Mouse (Mus musculus) liver, postnatal 0 days (tissue): Measurements from ENCODE around the gene Pdzd2. TPM values are rescaled to one million over a fixed set of nuclear protein-coding genes. Genes with fewer than 3 reads are reported as not detected.

Source experiments
- ATAC-seq: fragments of 200-750 bp; cut with Nextera tagmentation; 2 replicates; pipeline ENCODE4 v1.8.0; 2017; ENCODE audit warnings: mild to moderate bottlenecking, moderate library complexity
- DNase-seq: peaks from one replicate; pipeline ENCODE4 v3.0.0-alpha.2; 2016
- H3K27ac ChIP-seq: fragments of 300-500 bp; sonication (generic); 2 replicates; pipeline ENCODE4 v1.5.1; 2014; ENCODE audit warnings: antibody characterized with exemption, moderate library complexity, mild to moderate bottlenecking, low read depth
- H3K27me3 ChIP-seq: fragments of 300-500 bp; sonication (generic); 2 replicates; pipeline ENCODE4 v1.6.1; 2014; ENCODE audit warnings: low read length, control low read depth, mixed read lengths; ENCODE audit not compliant: insufficient read depth
- H3K36me3 ChIP-seq: fragments of 300-500 bp; sonication (generic); replicated peaks from 2 replicates; pipeline ENCODE4 v1.6.1; 2014; ENCODE audit warnings: mild to moderate bottlenecking, control low read depth, low read length, moderate library complexity, mixed read lengths; ENCODE audit not compliant: insufficient read depth
- H3K4me1 ChIP-seq: fragments of 300-500 bp; sonication (generic); 2 replicates; pipeline ENCODE4 v1.6.1; 2014; ENCODE audit warnings: antibody characterized with exemption, mild to moderate bottlenecking, control low read depth; ENCODE audit not compliant: insufficient read depth
- H3K4me2 ChIP-seq: fragments of 300-500 bp; sonication (generic); 2 replicates; pipeline ENCODE4 v1.6.1; 2014; ENCODE audit warnings: low read depth, mild to moderate bottlenecking, low read length, moderate library complexity, mixed read lengths
- H3K4me3 ChIP-seq: fragments of 300-500 bp; sonication (generic); 2 replicates; pipeline ENCODE4 v1.5.1; 2014; ENCODE audit warnings: low read depth, low read length
- H3K9ac ChIP-seq: fragments of 300-500 bp; sonication (generic); replicated peaks from 2 replicates; pipeline ENCODE4 v1.6.1; 2014; ENCODE audit warnings: mild to moderate bottlenecking, moderate library complexity
- H3K9me3 ChIP-seq: fragments of 300-500 bp; sonication (generic); 2 replicates; pipeline ENCODE4 v1.6.1; 2016; ENCODE audit warnings: mild to moderate bottlenecking, control low read depth, low read length, mixed read lengths
- CTCF ChIP-seq: sonication (generic); IDR thresholded peaks from 2 replicates; pipeline ENCODE4 v1.5.1; 2016; ENCODE audit warnings: antibody characterized with exemption, low read depth
- EP300 ChIP-seq: IDR thresholded peaks from 2 replicates; pipeline ENCODE4 v1.6.1; 2016; ENCODE audit warnings: antibody characterized with exemption, low read depth, mild to moderate bottlenecking
- WGBS: fragments of 180-500 bp; shearing (Covaris S2); extraction: QIAGEN DNeasy Blood & Tissue Kit; methylation state at CpG from one replicate; pipeline ENCODE4 v1.1.7; 2014; ENCODE audit not compliant: insufficient replicate concordance; 5-methylcytosine and 5-hydroxymethylcytosine counted together
- polyA plus RNA-seq: library from polyadenylated mRNA; unstranded; fragments of >200 nt; fragmentation: Nextera tagmentation; extraction: Ambion mirVana; gene quantifications from 2 replicates; pipeline ENCODE4 v1.2.1, GENCODE M21; 2015

Gene Pdzd2
- polyA plus RNA-seq, 1 experiment from 2014 or later: 1.3 TPM

GRCm38 (mm10) chr15:12614944-12615878 is 124.5 kb downstream of the Pdzd2 start:
- Histone ChIP-seq H3K27me3 (no peaks in the 10 kb centered on the region), H3K36me3 (no peaks in the 10 kb centered on the region), H3K4me3 (no peak overlapping the region), H3K9ac (no peak overlapping the region), H3K9me3 (no peaks in the 10 kb centered on the region), H3K4me2 (0 out of 2 replicates have a peak overlapping the region, but pooled peaks have one; percentile 9), H3K27ac (peak overlapping the region; percentile 64), H3K4me1 (peaks cover 23% of the 10 kb centered on the region)
- ATAC-seq (peak; percentile 84), DNase-seq (peak; percentile 24)
- whole genome bisulfite sequencing: 50% methylated on average over 20 of the region's 20 CpGs
- TF ChIP-seq EP300 (no peak), CTCF (no peak)

GRCm38 (mm10) chr15:12614011-12614410 is 125.7 kb downstream of the Pdzd2 start:
- DNase-seq: no peak

GRCm38 (mm10) chr15:12612944-12613675 is 126.6 kb downstream of the Pdzd2 start:
- no peaks in the 10 kb centered on the region for H3K27me3 ChIP-seq
- WGBS: 57% methylated on average over 7 of the region's 7 CpGs
- TF ChIP-seq CTCF (no peak), EP300 (no peak)
- no peak overlapping the region for H3K9ac ChIP-seq
- H3K4me3 ChIP-seq: no peak overlapping the region
- ATAC-seq: no peak
- no peak for DNase-seq
- H3K27ac ChIP-seq: no peak overlapping the region
- no peaks in the 10 kb centered on the region for H3K9me3 ChIP-seq
- no peaks in the 10 kb centered on the region for H3K36me3 ChIP-seq
- no peak overlapping the region for H3K4me2 ChIP-seq
- H3K4me1 ChIP-seq: peaks cover 23% of the 10 kb centered on the region

More at GRCm38 (mm10) chr15:12614011-12614410, 125.7 kb downstream of the Pdzd2 start:
- no peak overlapping the region for H3K4me3 ChIP-seq
- H3K9ac ChIP-seq: no peak overlapping the region
- H3K9me3 ChIP-seq: no peaks in the 10 kb centered on the region
- H3K4me1 ChIP-seq: peaks cover 23% of the 10 kb centered on the region
- WGBS: 65% methylated on average over 9 of the region's 9 CpGs
- ATAC-seq: no peak
- H3K27ac ChIP-seq: no peak overlapping the region
- no peak overlapping the region for H3K4me2 ChIP-seq
- TF ChIP-seq CTCF (no peak), EP300 (no peak)
- H3K36me3 ChIP-seq: no peaks in the 10 kb centered on the region
- H3K27me3 ChIP-seq: no peaks in the 10 kb centered on the region

DNA sequence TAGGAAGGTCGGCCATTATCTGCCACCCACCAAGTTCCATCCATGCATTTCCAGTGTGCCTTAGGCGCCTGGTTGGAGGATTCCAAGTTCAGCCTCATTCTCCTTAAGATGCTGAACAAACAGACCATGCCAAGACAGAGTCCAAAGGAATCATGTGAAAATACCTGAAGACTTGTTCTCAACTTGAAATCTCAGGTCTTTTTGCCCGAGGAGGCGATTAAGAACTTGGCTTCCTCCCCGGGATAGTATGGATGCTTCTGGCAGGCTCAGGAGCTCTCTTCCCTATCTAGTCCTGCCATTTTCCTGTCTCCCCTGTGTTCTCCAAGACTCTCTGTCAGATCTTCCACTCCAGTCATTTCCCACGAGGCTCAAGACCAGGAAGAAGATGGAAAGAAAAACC is 131.6 kb downstream of the Pdzd2 start:
- H3K9me3 ChIP-seq: no peaks in the 10 kb centered on the region
- H3K4me3 ChIP-seq: no peak overlapping the region
- no peak overlapping the region for H3K9ac ChIP-seq
- WGBS: 63% methylated on average over 6 of the region's 6 CpGs
- ATAC-seq (no peak), DNase-seq (no peak)
- no peaks in the 10 kb centered on the region for H3K36me3 ChIP-seq
- no peak overlapping the region for H3K27ac ChIP-seq
- no peak overlapping the region for H3K4me2 ChIP-seq
- TF ChIP-seq CTCF: no peak
- no peak for TF ChIP-seq EP300
- no peaks in the 10 kb centered on the region for H3K27me3 ChIP-seq
- peaks cover 2% of the 10 kb centered on the region for H3K4me1 ChIP-seq

DNA sequence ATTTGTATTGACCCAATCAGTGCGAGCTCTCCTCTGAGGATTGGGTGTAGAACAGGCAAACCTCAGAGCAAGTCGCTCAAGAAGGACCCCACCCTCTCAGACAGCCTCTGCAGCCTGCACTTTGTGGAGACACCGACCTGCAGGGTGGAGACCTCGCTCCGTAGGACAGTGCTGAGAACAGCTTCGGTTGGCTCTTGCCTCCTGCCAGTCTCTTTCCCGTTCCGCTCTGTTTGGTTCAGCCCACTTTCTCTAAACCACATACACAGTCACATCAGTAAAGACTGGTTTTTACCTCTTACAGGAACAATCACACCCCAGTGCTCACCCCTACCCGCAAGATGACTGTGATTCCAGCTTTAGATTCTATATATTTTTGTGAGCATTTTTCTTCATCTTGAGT is 133.4 kb downstream of the Pdzd2 start:
- no peak for TF ChIP-seq EP300
- no peak for TF ChIP-seq CTCF
- 60% methylated on average over 9 of the region's 9 CpGs for WGBS
- no peak overlapping the region for H3K27ac ChIP-seq
- H3K4me3 ChIP-seq: no peak overlapping the region
- ATAC-seq (no peak), DNase-seq (no peak)
- H3K9me3 ChIP-seq: no peaks in the 10 kb centered on the region
- H3K4me2 ChIP-seq: no peak overlapping the region
- H3K4me1 ChIP-seq: no peaks in the 10 kb centered on the region
- no peaks in the 10 kb centered on the region for H3K27me3 ChIP-seq
- no peaks in the 10 kb centered on the region for H3K36me3 ChIP-seq
- H3K9ac ChIP-seq: no peak overlapping the region
